Mouse (Mus musculus) MEL (cell line): ENCODE data around the gene Ostm1. TPM values are rescaled to one million over a fixed set of nuclear protein-coding genes. Genes with fewer than 3 reads are reported as not detected.

ENCODE experiments used
- DNase-seq: peaks from one replicate; pipeline ENCODE4 v3.0.0; 2011; ENCODE audit warnings: low read depth, low spot score
- H3K27ac ChIP-seq: 2 replicates; pipeline ENCODE4 v1.5.1; 2012; ENCODE audit warnings: low read depth, mild to moderate bottlenecking, control low read depth, low read length, moderate library complexity; ENCODE audit not compliant: control insufficient read depth
- H3K27me3 ChIP-seq, 2 experiments: fragments of 150-350 bp in 1 of 2; sonication (generic) in 1 of 2; 2 replicates each; pipeline ENCODE4 v1.6.1; 2012; ENCODE audit warnings: low read length in 2 of 2, mild to moderate bottlenecking in 2 of 2, improper control_type of control experiment in 1 of 2, moderate library complexity in 1 of 2; ENCODE audit not compliant: insufficient read depth in 2 of 2, control insufficient read depth in 1 of 2
- H3K36me3 ChIP-seq, 2 experiments: 2 replicates each; pipeline ENCODE4 v1.6.1; 2012 to 2014; ENCODE audit warnings: low read length in 2 of 2, improper control_type of control experiment in 1 of 2, inconsistent platforms in 1 of 2, mild to moderate bottlenecking in 1 of 2; ENCODE audit not compliant: insufficient read depth in 2 of 2, control insufficient read depth in 1 of 2
- H3K4me1 ChIP-seq, 2 experiments: fragments of 150-350 bp in 1 of 2; sonication (generic) in 1 of 2; 2 replicates each; pipeline ENCODE4 v1.6.1; 2012; ENCODE audit warnings: low read length in 2 of 2, improper control_type of control experiment in 1 of 2, mild to moderate bottlenecking in 1 of 2; ENCODE audit not compliant: insufficient read depth in 2 of 2, control insufficient read depth in 1 of 2
- H3K4me3 ChIP-seq, 2 experiments: fragments of 150-350 bp in 1 of 2; sonication (generic) in 1 of 2; 2 replicates each; pipeline ENCODE4 v1.5.1; 2012; ENCODE audit warnings: low read depth in 2 of 2, low read length in 2 of 2, mild to moderate bottlenecking in 2 of 2, moderate library complexity in 2 of 2, control low read depth in 1 of 2, improper control_type of control experiment in 1 of 2; ENCODE audit not compliant: control insufficient read depth in 1 of 2, insufficient read depth in 1 of 2
- H3K79me2 ChIP-seq: 2 replicates; pipeline ENCODE4 v1.6.1; 2012; ENCODE audit warnings: mild to moderate bottlenecking, low read length, moderate library complexity; ENCODE audit not compliant: control insufficient read depth, poor library complexity, insufficient read depth
- H3K9ac ChIP-seq: 2 replicates; pipeline ENCODE4 v1.6.1; 2012; ENCODE audit warnings: low read depth, mild to moderate bottlenecking, control low read depth, low read length, moderate library complexity; ENCODE audit not compliant: control insufficient read depth, poor library complexity, severe bottlenecking
- H3K9me3 ChIP-seq: fragments of 150-350 bp; sonication (generic); replicated peaks from 2 replicates; pipeline ENCODE4 v1.6.1; 2012; ENCODE audit warnings: mild to moderate bottlenecking, low read length, improper control_type of control experiment, moderate library complexity; ENCODE audit not compliant: insufficient read depth
- BHLHE40 ChIP-seq: IDR thresholded peaks from 2 replicates; pipeline ENCODE4 v1.6.1; 2012; ENCODE audit warnings: low read depth, mild to moderate bottlenecking, inconsistent platforms, low read length, improper control_type of control experiment, borderline replicate concordance
- CHD1 ChIP-seq: IDR thresholded peaks from 2 replicates; pipeline ENCODE4 v1.6.1; 2012; ENCODE audit warnings: low read depth, mild to moderate bottlenecking, inconsistent platforms, low read length, improper control_type of control experiment
- CHD2 ChIP-seq: IDR thresholded peaks from 2 replicates; pipeline ENCODE4 v1.6.1; 2011; ENCODE audit warnings: low read length, improper control_type of control experiment
- CTCF ChIP-seq, 3 experiments: IDR thresholded peaks in 2 of 3; conservative IDR thresholded peaks in 1 of 3; 2 replicates each; pipeline ENCODE4 v1.5.1; 2011 to 2012; ENCODE audit warnings: low read length in 3 of 3, low read depth in 2 of 3, mild to moderate bottlenecking in 2 of 3, improper control_type of control experiment in 1 of 3, inconsistent platforms in 1 of 3, mixed read lengths in 1 of 3, moderate library complexity in 1 of 3; ENCODE audit not compliant: control insufficient read depth in 1 of 3, insufficient read depth in 1 of 3, poor library complexity in 1 of 3, severe bottlenecking in 1 of 3
- E2F4 ChIP-seq: IDR thresholded peaks from 2 replicates; pipeline ENCODE4 v1.6.1; 2011; ENCODE audit warnings: low read depth, low read length, improper control_type of control experiment, borderline replicate concordance
- EP300 ChIP-seq, 2 experiments: IDR thresholded peaks; 2 replicates each; pipeline ENCODE4 v1.6.1; 2011; ENCODE audit warnings: improper control_type of control experiment in 2 of 2, low read length in 2 of 2, low read depth in 1 of 2, mild to moderate bottlenecking in 1 of 2
- ETS1 ChIP-seq: IDR thresholded peaks from 2 replicates; pipeline ENCODE4 v1.6.1; 2012; ENCODE audit warnings: low read depth, mild to moderate bottlenecking, inconsistent platforms, low read length, improper control_type of control experiment, moderate library complexity
- GABPA ChIP-seq: IDR thresholded peaks from 2 replicates; pipeline ENCODE4 v1.6.1; 2012; ENCODE audit warnings: low read depth, mild to moderate bottlenecking, inconsistent platforms, low read length, improper control_type of control experiment, moderate library complexity
- HCFC1 ChIP-seq: IDR thresholded peaks from 2 replicates; pipeline ENCODE4 v1.6.1; 2012; ENCODE audit warnings: low read depth, mild to moderate bottlenecking, inconsistent platforms, low read length, improper control_type of control experiment, moderate library complexity
- JUND ChIP-seq: IDR thresholded peaks from 2 replicates; pipeline ENCODE4 v1.6.1; 2011; ENCODE audit warnings: low read depth, mild to moderate bottlenecking, improper control_type of control experiment, low read length
- KAT2A ChIP-seq: conservative IDR thresholded peaks from 2 replicates; pipeline ENCODE4 v1.6.1; 2012; ENCODE audit warnings: low read depth, low read length, improper control_type of control experiment, inconsistent platforms
- MXI1 ChIP-seq: IDR thresholded peaks from 2 replicates; pipeline ENCODE4 v1.6.1; 2011; ENCODE audit warnings: mild to moderate bottlenecking, low read depth, low read length, improper control_type of control experiment
- MYB ChIP-seq: IDR thresholded peaks from 2 replicates; pipeline ENCODE4 v1.6.1; 2011; ENCODE audit warnings: mild to moderate bottlenecking, low read depth, low read length, improper control_type of control experiment
- NELFE ChIP-seq: IDR thresholded peaks from 2 replicates; pipeline ENCODE4 v1.6.1; 2011; ENCODE audit warnings: low read depth, low read length, improper control_type of control experiment
- POLR2AphosphoS2 ChIP-seq: IDR thresholded peaks from 2 replicates; pipeline ENCODE4 v1.6.1; 2011; ENCODE audit warnings: low read length, improper control_type of control experiment
- RAD21 ChIP-seq: IDR thresholded peaks from 2 replicates; pipeline ENCODE4 v1.6.1; 2011; ENCODE audit warnings: mild to moderate bottlenecking, low read depth, low read length, improper control_type of control experiment
- RCOR1 ChIP-seq: IDR thresholded peaks from 2 replicates; pipeline ENCODE4 v1.6.1; 2012; ENCODE audit warnings: low read depth, mild to moderate bottlenecking, inconsistent platforms, low read length, improper control_type of control experiment
- SIN3A ChIP-seq: IDR thresholded peaks from 2 replicates; pipeline ENCODE4 v1.6.1; 2012; ENCODE audit warnings: low read length, improper control_type of control experiment, inconsistent platforms
- SMC3 ChIP-seq: IDR thresholded peaks from 2 replicates; pipeline ENCODE4 v1.6.1; 2011; ENCODE audit warnings: low read depth, low read length, improper control_type of control experiment
- UBTF ChIP-seq: IDR thresholded peaks from 2 replicates; pipeline ENCODE4 v1.6.1; 2012; ENCODE audit warnings: low read depth, mild to moderate bottlenecking, inconsistent platforms, low read length, improper control_type of control experiment, moderate library complexity, borderline replicate concordance; ENCODE audit not compliant: insufficient read depth
- USF1 ChIP-seq: IDR thresholded peaks from 2 replicates; pipeline ENCODE4 v1.6.1; 2014; ENCODE audit warnings: low read depth, mild to moderate bottlenecking, inconsistent platforms, low read length, improper control_type of control experiment, moderate library complexity
- ZC3H11A ChIP-seq: IDR thresholded peaks from 2 replicates; pipeline ENCODE4 v1.6.1; 2012; ENCODE audit warnings: low read depth, mild to moderate bottlenecking, inconsistent platforms, low read length, improper control_type of control experiment
- ZKSCAN1 ChIP-seq: IDR thresholded peaks from 2 replicates; pipeline ENCODE4 v1.6.1; 2012; ENCODE audit warnings: low read depth, mild to moderate bottlenecking, inconsistent platforms, low read length, improper control_type of control experiment, moderate library complexity
- ZNF384 ChIP-seq: IDR thresholded peaks from 2 replicates; pipeline ENCODE4 v1.6.1; 2012; ENCODE audit warnings: low read depth, mild to moderate bottlenecking, inconsistent platforms, low read length, improper control_type of control experiment
- polyA plus RNA-seq, 2 experiments: library from polyadenylated mRNA; stranded (reverse) in 1 of 2; unstranded in 1 of 2; fragments of >175 nt in 1 of 2; fragments of >200 nt in 1 of 2; gene quantifications; 2 replicates each; pipeline versions ENCODE4 v1.2.1 to v1.2.4; 2012; ENCODE audit warnings: low replicate concordance in 2 of 2, low read depth in 1 of 2; ENCODE audit not compliant: insufficient read length in 2 of 2, insufficient read depth in 1 of 2, missing spikeins in 1 of 2
- total RNA-seq: library from RNA; depleted of rRNA; stranded (reverse); fragments of 300-350 nt; gene quantifications from 2 replicates; pipeline ENCODE4 v1.2.3, GENCODE M21; 2012

Ostm1 gene
- total and polyA plus RNA-seq, 3 experiments: 13.9 to 17.5 TPM; not detected in 1

DNA sequence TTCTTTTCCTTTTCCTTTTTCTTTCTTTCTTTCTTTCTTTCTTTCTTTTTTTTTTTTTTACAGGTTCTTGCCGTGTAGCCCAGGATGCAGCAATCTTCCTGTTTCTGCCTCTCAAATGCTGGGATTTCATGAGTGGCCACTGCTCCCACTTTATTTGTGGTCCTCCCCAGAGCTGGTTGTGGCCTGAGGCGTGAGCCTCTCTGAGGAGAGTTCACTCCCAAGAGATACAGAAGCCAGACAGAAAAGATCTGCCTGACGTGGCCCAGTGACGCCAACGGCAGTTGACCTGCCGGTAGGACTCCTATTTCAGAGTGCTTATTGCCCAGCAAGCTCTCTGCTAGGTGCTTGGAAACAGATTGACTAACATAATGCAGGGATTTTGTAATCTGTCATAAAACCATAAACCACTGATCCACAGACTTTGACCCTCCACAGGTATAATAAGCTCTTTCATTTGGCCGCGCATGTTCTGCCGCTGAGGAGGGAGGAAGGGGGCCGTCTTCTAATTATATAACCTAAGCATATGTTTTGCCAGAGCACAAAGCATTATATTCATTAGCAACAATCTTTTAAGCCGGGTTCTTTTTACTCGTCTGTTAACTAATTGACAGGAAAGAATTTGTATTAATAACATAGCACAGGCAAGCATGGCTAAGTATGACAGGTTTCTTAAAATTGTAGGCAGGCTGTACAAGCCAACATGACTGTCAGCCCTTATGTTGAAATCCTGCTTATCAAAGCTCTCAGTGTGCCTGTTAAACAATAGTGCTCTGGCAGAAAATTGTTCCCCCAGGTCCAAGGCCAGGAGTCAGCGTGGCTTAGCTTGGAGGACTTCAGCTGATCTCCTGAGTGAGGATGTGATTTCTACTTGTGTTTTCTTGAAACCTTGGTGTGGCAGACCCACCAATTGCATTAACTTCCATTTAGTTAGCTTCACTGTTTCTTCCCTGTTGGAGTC lies 139.9 kb downstream of the Ostm1 start:
- no peak overlapping the region for H3K27ac ChIP-seq
- H3K9ac ChIP-seq: no peak overlapping the region
- H3K36me3 ChIP-seq: no peaks in the 10 kb centered on the region
- H3K9me3 ChIP-seq: no peaks in the 10 kb centered on the region
- H3K4me3 ChIP-seq: no peak overlapping the region
- H3K4me1 ChIP-seq: no peaks in the 10 kb centered on the region
- peaks cover 0 to 3% of the 10 kb centered on the region in 2 experiments; a peak in 3 of 4 replicates for H3K27me3 ChIP-seq
- H3K79me2 ChIP-seq: no peaks in the 10 kb centered on the region
- TF ChIP-seq ETS1: no peak
- no peak for TF ChIP-seq CTCF (IDR thresholded peaks at IDR 0.05 in 2 of 3, conservative IDR thresholded peaks at IDR 0.05 in 1 of 3; ENCODE audit: control insufficient read depth in 1 of 3, insufficient read depth in 1 of 3, low read depth in 2 of 3, low read length in 3 of 3, poor library complexity in 1 of 3, severe bottlenecking in 1 of 3)
- TF ChIP-seq ZNF384: no peak
- no peak for DNase-seq

GRCm38 (mm10) chr10:42729607-42730006 lies 146.0 kb downstream of the Ostm1 start:
- Histone ChIP-seq H3K27me3 (peaks cover 3 to 7% of the 10 kb centered on the region in 2 experiments), H3K36me3 (no peaks in the 10 kb centered on the region), H3K9ac (no peak overlapping the region), H3K4me3 (no peak overlapping the region), H3K79me2 (no peaks in the 10 kb centered on the region), H3K4me1 (no peaks in the 10 kb centered on the region), H3K9me3 (no peaks in the 10 kb centered on the region), H3K27ac (no peak overlapping the region)
- no peak for DNase-seq
- TF ChIP-seq EP300 (IDR thresholded peaks at IDR 0.05; ENCODE audit: low read depth in 1 of 2, low read length in 2 of 2): no peak
- no peak for TF ChIP-seq ZKSCAN1
- no peak for TF ChIP-seq MYB
- TF ChIP-seq SIN3A: no peak
- no peak for TF ChIP-seq BHLHE40
- TF ChIP-seq GABPA: no peak
- no peak for TF ChIP-seq CHD2
- no peak for TF ChIP-seq POLR2AphosphoS2

DNA sequence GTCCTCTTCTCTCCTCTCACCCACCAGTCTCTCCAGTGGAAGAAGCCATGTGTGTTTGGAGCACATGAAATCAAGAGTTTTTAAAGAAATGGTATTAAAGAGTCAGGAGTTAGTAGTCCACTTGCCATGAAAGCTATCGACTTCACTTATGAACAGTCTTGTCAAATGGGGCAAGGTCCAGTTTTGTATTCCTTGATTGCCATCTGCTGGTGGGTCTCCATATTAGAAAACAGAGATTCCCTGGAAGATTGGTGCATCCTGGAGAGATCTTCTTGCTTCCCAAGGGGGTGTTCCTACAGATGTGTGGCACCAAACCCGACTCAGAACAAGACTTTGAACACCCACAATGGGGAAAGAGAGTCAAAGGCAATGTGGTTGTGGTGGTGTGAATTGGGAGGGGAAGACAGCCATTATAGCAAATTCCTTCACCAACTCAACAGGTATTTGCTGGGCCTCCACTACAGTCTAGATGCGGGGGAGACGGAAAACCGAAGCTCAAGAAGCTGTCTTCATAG lies 151.0 kb downstream of the Ostm1 start:
- Histone ChIP-seq H3K27ac (no peak overlapping the region), H3K36me3 (no peaks in the 10 kb centered on the region), H3K79me2 (no peaks in the 10 kb centered on the region), H3K27me3 (peaks cover 4 to 6% of the 10 kb centered on the region in 2 experiments), H3K4me1 (no peaks in the 10 kb centered on the region), H3K9ac (no peak overlapping the region), H3K4me3 (no peak overlapping the region), H3K9me3 (no peaks in the 10 kb centered on the region)
- DNase-seq: peak; percentile 7
- peak; percentile 40 for TF ChIP-seq SMC3
- no peak for TF ChIP-seq RCOR1
- TF ChIP-seq HCFC1: no peak
- TF ChIP-seq ZC3H11A: peak; percentile 43; the same call in 1 of the 2 replicates
- TF ChIP-seq RAD21: peak; percentile 50
- TF ChIP-seq JUND: no peak
- no peak for TF ChIP-seq E2F4
- TF ChIP-seq MXI1: no peak
- TF ChIP-seq CHD1: no peak
- TF ChIP-seq GABPA: no peak
- TF ChIP-seq UBTF: no peak
- no peak for TF ChIP-seq ZNF384
- TF ChIP-seq USF1: no peak
- no peak for TF ChIP-seq CHD2
- TF ChIP-seq KAT2A: no peak
- TF ChIP-seq ZKSCAN1: no peak
- no peak for TF ChIP-seq NELFE
